Mouse (Mus musculus): Measurements from ENCODE around the gene Sstr5. TPM values are rescaled to one million over a fixed set of nuclear protein-coding genes. Genes with fewer than 3 reads are reported as not detected.

Gene Sstr5
- polyA plus RNA-seq, 1 experiment from 2014 or later = 0.19 TPM

DNA sequence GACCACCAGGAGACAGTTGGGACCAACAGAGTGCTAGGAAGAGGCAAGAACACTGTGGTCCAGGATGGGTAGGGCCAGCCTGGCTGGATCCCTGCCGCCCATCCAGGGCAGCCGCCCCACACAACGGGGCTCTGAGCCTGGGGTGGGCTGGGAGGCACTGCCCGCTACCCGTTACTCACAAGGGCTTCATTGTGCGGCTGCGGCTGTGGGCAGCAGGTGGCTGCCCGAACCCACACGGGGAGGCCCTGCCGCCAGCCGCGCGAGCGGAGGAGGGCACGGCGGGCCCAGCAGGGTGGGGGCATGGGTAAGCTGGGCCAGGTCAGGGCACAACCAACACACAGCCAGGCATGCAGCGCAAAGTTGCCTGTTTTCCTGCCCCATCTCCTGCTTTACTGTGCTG lies 21.1 kb upstream of the Sstr5 start:
- no peak overlapping the region for H3K27ac ChIP-seq (ENCODE audit: low read depth)
- no peaks in the 10 kb centered on the region for H3K9me3 ChIP-seq (ENCODE audit: control insufficient read depth, low read length)
- H3K9ac ChIP-seq (ENCODE audit: low read length) = no peak overlapping the region
- no peaks in the 10 kb centered on the region for H3K27me3 ChIP-seq (replicated peaks; ENCODE audit: control insufficient read depth, insufficient read depth, low read length)
- WGBS = 89% methylated on average over 17 of the region's 17 CpGs
- no peaks in the 10 kb centered on the region for H3K4me1 ChIP-seq (replicated peaks; ENCODE audit: control insufficient read depth, insufficient read depth, low read length)
- ATAC-seq (replicated peaks; ENCODE audit: low FRiP score, low TSS enrichment, low read depth) (peak; percentile 36; the same call in 1 of the 2 replicates), DNase-seq (ENCODE audit: low spot score) (no peak)
- H3K4me3 ChIP-seq (ENCODE audit: low read depth, low read length) = no peak overlapping the region
- H3K36me3 ChIP-seq (ENCODE audit: control insufficient read depth, insufficient read depth, low read length) = no peaks in the 10 kb centered on the region
- H3K4me2 ChIP-seq (ENCODE audit: low read length) = no peak overlapping the region

DNA sequence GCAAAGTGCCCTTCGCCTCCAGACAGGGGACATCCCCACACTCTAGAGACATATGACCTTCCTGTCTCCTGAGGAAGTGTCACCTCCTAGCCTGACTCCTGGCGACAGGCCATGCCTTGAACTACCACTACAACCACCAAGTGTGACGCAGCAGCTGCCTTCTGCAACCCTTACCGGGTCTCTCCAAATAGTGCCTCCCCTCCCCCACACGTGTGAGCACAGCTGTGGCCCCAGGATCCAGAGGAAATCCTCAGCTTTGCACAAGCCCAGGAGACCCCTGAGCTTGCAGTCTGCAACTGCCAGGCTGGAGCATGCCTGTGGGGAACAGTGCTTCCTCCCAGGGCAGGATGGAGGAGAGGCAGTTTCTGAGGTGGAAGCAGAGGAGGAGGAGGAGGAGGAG lies 19.2 kb upstream of the Sstr5 start:
- no peak overlapping the region for H3K27ac ChIP-seq (ENCODE audit: low read depth)
- no peak overlapping the region for H3K9ac ChIP-seq (ENCODE audit: low read length)
- no peak overlapping the region for H3K4me2 ChIP-seq (ENCODE audit: low read length)
- H3K9me3 ChIP-seq (ENCODE audit: control insufficient read depth, low read length) = no peaks in the 10 kb centered on the region
- no peaks in the 10 kb centered on the region for H3K36me3 ChIP-seq (ENCODE audit: control insufficient read depth, insufficient read depth, low read length)
- WGBS = 28% methylated on average over 5 of the region's 5 CpGs
- H3K27me3 ChIP-seq (replicated peaks; ENCODE audit: control insufficient read depth, insufficient read depth, low read length) = no peaks in the 10 kb centered on the region
- DNase-seq (ENCODE audit: low spot score) (no peak), ATAC-seq (replicated peaks; ENCODE audit: low FRiP score, low TSS enrichment, low read depth) (no peak)
- no peaks in the 10 kb centered on the region for H3K4me1 ChIP-seq (replicated peaks; ENCODE audit: control insufficient read depth, insufficient read depth, low read length)
- no peak overlapping the region for H3K4me3 ChIP-seq (ENCODE audit: low read depth, low read length)

DNA sequence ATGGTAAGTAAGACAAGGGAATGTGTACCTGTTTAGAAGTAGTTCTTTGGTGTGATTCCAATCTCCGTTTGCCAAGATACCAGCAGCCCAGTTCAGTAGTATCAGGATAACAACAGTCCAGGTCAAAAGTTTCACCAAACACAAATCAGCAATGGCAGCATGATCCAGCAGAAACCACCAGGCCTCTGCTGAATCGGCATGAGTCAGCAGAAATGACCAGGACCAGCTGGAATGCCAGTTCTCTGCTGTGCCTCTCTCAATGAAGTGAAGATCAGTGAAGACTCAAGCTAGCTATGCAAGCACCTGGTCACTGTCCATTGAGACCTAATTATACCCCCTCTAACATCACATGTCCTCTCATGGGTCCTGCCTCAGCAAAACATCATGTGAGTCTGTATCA lies 17.0 kb upstream of the Sstr5 start:
- Histone ChIP-seq H3K27me3 (replicated peaks; ENCODE audit: control insufficient read depth, insufficient read depth, low read length) (no peaks in the 10 kb centered on the region), H3K4me2 (ENCODE audit: low read length) (no peak overlapping the region), H3K27ac (ENCODE audit: low read depth) (no peak overlapping the region), H3K4me3 (ENCODE audit: low read depth, low read length) (no peak overlapping the region), H3K36me3 (ENCODE audit: control insufficient read depth, insufficient read depth, low read length) (no peaks in the 10 kb centered on the region), H3K4me1 (replicated peaks; ENCODE audit: control insufficient read depth, insufficient read depth, low read length) (no peaks in the 10 kb centered on the region), H3K9ac (ENCODE audit: low read length) (no peak overlapping the region), H3K9me3 (ENCODE audit: control insufficient read depth, low read length) (no peaks in the 10 kb centered on the region)
- WGBS = 86% methylated on average over 2 of the region's 2 CpGs
- DNase-seq (ENCODE audit: low spot score) (no peak), ATAC-seq (replicated peaks; ENCODE audit: low FRiP score, low TSS enrichment, low read depth) (no peak)

DNA sequence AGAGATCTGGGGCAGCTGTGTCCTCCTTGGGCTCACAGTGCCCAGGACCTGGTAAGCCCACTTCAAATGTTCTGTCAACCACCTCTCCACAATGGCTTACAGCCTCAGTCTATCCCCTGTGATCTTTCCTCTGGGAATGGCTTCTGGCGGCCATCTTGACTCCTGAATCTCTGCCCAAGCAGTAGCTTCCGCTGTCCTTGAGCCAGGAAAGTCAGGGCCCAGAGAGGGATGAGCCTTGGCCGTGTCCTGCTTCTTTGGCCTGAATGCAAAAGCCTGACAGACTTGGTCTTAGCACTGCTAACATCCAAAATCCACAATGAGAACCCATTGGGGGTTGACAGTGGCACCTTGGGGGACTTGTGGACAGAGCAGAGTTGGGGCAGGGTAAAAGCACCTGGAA lies 14.8 kb upstream of the Sstr5 start:
- Histone ChIP-seq H3K36me3 (ENCODE audit: control insufficient read depth, insufficient read depth, low read length) (no peaks in the 10 kb centered on the region), H3K4me2 (ENCODE audit: low read length) (no peak overlapping the region), H3K9ac (ENCODE audit: low read length) (no peak overlapping the region), H3K4me1 (replicated peaks; ENCODE audit: control insufficient read depth, insufficient read depth, low read length) (no peaks in the 10 kb centered on the region), H3K9me3 (ENCODE audit: control insufficient read depth, low read length) (no peaks in the 10 kb centered on the region), H3K4me3 (ENCODE audit: low read depth, low read length) (no peak overlapping the region), H3K27me3 (replicated peaks; ENCODE audit: control insufficient read depth, insufficient read depth, low read length) (no peaks in the 10 kb centered on the region), H3K27ac (ENCODE audit: low read depth) (no peak overlapping the region)
- DNase-seq (ENCODE audit: low spot score) (no peak), ATAC-seq (replicated peaks; ENCODE audit: low FRiP score, low TSS enrichment, low read depth) (no peak)
- WGBS = 77% methylated on average over 3 of the region's 3 CpGs

DNA sequence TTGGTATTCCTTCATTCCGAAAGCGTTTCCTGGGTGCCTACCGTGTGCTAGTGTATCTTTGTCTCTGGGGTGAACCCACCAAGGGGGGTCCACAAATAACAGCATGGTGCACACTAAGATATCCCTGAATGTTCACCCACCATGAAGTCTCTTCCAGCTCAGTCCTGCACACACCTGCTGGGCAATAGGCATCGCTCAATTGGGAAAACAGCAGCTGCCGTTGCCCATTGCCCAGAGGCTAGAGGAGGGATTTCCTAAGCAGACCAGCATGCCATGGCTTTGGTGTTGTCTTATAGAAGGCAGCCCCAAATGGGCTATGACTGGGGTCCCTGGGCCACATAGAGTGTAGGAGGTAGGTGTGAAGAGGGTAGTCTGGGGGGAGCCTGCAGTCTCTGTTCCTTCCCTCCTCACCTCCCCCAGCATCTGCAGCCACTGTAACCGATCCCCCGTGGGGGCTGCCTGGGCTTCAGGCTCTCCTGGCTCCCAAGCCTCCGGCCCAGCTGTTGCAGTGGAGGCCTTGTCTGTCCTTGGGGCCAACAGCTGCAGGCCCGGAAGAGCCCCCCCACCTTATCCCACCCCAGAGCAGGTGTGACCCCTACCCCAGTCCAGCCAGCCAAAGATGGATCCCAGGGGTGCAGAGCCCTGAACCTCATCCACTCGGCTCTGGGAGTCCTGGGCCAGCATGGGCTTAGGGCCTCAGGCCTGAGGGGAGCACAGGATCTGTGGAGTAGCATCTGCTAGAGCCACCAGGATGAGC lies 13.2 kb upstream of the Sstr5 start:
- no peak overlapping the region for H3K27ac ChIP-seq (ENCODE audit: low read depth)
- H3K36me3 ChIP-seq (ENCODE audit: control insufficient read depth, insufficient read depth, low read length) = no peaks in the 10 kb centered on the region
- H3K4me2 ChIP-seq (ENCODE audit: low read length) = no peak overlapping the region
- no peaks in the 10 kb centered on the region for H3K9me3 ChIP-seq (ENCODE audit: control insufficient read depth, low read length)
- DNase-seq (ENCODE audit: low spot score) = no peak
- 73% methylated on average over 10 of the region's 10 CpGs for WGBS
- no peak overlapping the region for H3K9ac ChIP-seq (ENCODE audit: low read length)
- H3K4me1 ChIP-seq (replicated peaks; ENCODE audit: control insufficient read depth, insufficient read depth, low read length) = no peaks in the 10 kb centered on the region
- no peak for ATAC-seq (replicated peaks; ENCODE audit: low FRiP score, low TSS enrichment, low read depth)
- H3K4me3 ChIP-seq (ENCODE audit: low read depth, low read length) = no peak overlapping the region
- H3K27me3 ChIP-seq (replicated peaks; ENCODE audit: control insufficient read depth, insufficient read depth, low read length) = no peaks in the 10 kb centered on the region

DNA sequence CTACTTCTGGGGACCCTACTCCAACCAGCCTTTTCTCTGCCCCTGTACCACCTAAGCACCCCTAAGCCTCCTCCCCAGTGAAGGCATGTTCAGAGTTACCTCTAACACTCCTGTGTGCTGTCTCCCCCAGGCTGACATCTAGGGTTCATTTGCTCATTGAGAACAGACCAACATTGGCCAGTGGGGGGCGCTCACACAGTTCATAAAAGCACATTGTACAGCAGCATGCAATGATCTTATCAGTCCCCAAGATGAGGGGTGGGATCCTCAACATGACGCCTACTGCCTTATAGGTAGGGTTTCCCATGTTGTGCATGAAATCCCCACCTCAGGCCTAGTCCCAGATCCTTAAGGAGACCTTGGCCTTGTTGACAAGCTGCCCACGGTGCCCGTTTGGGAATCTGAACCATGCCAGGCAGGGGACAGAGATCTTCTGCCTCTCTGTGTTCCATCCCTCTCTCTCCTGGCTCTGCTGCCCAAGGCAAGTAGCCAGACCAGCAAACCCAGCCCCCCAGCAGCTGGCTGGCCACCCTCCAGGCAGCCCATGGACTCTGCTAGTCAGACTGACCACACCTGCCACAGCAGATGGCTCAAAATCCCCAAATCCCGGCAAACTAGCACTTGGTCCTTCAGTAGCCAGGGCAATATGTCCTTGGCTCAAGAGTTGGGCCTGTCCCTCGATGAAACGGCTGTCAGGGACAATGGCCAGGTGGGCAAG lies 11.9 kb upstream of the Sstr5 start:
- DNase-seq (ENCODE audit: low spot score) = peak; percentile 74
- Histone ChIP-seq H3K9me3 (ENCODE audit: control insufficient read depth, low read length) (no peaks in the 10 kb centered on the region), H3K36me3 (ENCODE audit: control insufficient read depth, insufficient read depth, low read length) (no peaks in the 10 kb centered on the region), H3K27ac (ENCODE audit: low read depth) (no peak overlapping the region), H3K9ac (ENCODE audit: low read length) (no peak overlapping the region), H3K4me2 (ENCODE audit: low read length) (no peak overlapping the region), H3K4me3 (ENCODE audit: low read depth, low read length) (no peak overlapping the region), H3K27me3 (replicated peaks; ENCODE audit: control insufficient read depth, insufficient read depth, low read length) (no peaks in the 10 kb centered on the region), H3K4me1 (replicated peaks; ENCODE audit: control insufficient read depth, insufficient read depth, low read length) (no peaks in the 10 kb centered on the region)
- WGBS = 61% methylated on average over 7 of the region's 7 CpGs
- ATAC-seq (replicated peaks; ENCODE audit: low FRiP score, low TSS enrichment, low read depth) = 0 out of 2 replicates have a peak, but pooled peaks have one; percentile 29

DNA sequence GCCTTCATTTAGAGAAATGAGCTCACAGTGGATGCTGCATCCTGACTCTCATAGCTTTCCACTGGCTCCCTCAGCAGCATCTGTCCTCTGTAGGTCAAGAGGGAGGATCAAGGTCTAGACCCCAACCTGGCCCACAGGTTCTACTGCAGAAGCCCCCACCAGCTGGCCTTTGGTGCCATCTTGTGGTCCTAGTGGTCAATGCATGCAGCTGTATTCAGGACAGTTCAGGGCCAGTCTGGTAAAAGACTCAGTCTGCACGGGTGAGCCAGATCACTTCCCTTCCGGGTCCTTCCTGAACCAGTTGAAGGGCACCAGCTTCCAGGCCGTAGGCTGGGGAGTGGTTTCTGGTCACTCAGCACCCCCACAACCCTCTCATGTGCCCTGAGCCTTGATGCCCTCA lies 10.7 kb upstream of the Sstr5 start:
- no peaks in the 10 kb centered on the region for H3K4me1 ChIP-seq (replicated peaks; ENCODE audit: control insufficient read depth, insufficient read depth, low read length)
- H3K4me2 ChIP-seq (ENCODE audit: low read length) = no peak overlapping the region
- no peak overlapping the region for H3K4me3 ChIP-seq (ENCODE audit: low read depth, low read length)
- H3K27ac ChIP-seq (ENCODE audit: low read depth) = no peak overlapping the region
- peak; percentile 89 for DNase-seq (ENCODE audit: low spot score)
- no peaks in the 10 kb centered on the region for H3K27me3 ChIP-seq (replicated peaks; ENCODE audit: control insufficient read depth, insufficient read depth, low read length)
- no peak overlapping the region for H3K9ac ChIP-seq (ENCODE audit: low read length)
- ATAC-seq (replicated peaks; ENCODE audit: low FRiP score, low TSS enrichment, low read depth) = no peak; the same call in 1 of the 2 replicates
- no peaks in the 10 kb centered on the region for H3K9me3 ChIP-seq (ENCODE audit: control insufficient read depth, low read length)
- 14% methylated on average over 3 of the region's 3 CpGs for WGBS
- H3K36me3 ChIP-seq (ENCODE audit: control insufficient read depth, insufficient read depth, low read length) = no peaks in the 10 kb centered on the region

DNA sequence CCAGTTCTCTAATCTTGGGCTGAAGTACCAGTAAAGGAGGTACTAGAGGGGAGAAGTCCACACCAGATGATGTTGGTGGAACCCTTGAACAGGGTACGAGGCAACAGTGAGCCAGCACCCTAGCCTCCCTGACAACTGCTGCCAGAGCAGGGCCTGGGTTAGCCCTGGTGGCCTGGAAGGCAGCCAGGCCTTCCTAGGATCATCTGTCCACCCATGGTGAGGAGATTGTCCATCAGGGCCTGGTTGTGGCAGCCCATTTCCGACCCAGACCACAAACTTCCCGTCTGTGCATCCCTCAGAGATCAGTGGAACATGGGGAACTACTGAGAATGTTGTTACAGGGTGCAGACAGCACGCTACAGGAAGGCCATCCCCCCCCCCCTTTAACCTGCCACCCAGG lies 5.5 kb upstream of the Sstr5 start:
- Histone ChIP-seq H3K9me3 (ENCODE audit: control insufficient read depth, low read length) (no peaks in the 10 kb centered on the region), H3K4me3 (ENCODE audit: low read depth, low read length) (no peak overlapping the region), H3K4me1 (replicated peaks; ENCODE audit: control insufficient read depth, insufficient read depth, low read length) (no peaks in the 10 kb centered on the region), H3K27me3 (replicated peaks; ENCODE audit: control insufficient read depth, insufficient read depth, low read length) (peaks cover 6% of the 10 kb centered on the region), H3K27ac (ENCODE audit: low read depth) (no peak overlapping the region), H3K36me3 (ENCODE audit: control insufficient read depth, insufficient read depth, low read length) (no peaks in the 10 kb centered on the region), H3K9ac (ENCODE audit: low read length) (no peak overlapping the region), H3K4me2 (ENCODE audit: low read length) (no peak overlapping the region)
- no peak for ATAC-seq (replicated peaks; ENCODE audit: low FRiP score, low TSS enrichment, low read depth)
- 85% methylated on average over 4 of the region's 4 CpGs for WGBS
- no peak for DNase-seq (ENCODE audit: low spot score)

DNA sequence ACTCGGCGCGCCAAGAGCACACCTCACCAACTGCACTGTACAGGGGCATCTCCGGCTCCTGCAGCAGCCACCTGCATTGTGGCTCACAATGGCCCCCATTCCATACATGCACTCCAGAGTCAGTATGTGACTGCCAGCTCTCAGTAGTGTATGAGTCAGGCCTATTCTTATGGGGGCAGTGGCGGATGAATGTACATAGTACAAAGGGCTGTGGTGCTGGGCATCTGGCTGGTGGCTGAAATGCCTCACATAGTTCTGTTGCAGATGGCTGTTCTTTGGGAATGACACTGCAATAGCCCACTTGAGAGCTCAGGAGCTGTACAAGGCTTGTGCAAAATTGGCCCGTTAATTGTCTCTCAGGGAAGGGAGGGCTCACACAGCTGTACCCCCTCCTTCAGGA lies 15.0 kb downstream of the Sstr5 start:
- H3K36me3 ChIP-seq (ENCODE audit: control insufficient read depth, insufficient read depth, low read length) = no peaks in the 10 kb centered on the region
- DNase-seq (ENCODE audit: low spot score) (no peak), ATAC-seq (replicated peaks; ENCODE audit: low FRiP score, low TSS enrichment, low read depth) (no peak)
- H3K9ac ChIP-seq (ENCODE audit: low read length) = no peak overlapping the region
- no peak overlapping the region for H3K4me2 ChIP-seq (ENCODE audit: low read length)
- H3K4me3 ChIP-seq (ENCODE audit: low read depth, low read length) = no peak overlapping the region
- 95% methylated on average over 6 of the region's 6 CpGs for WGBS
- H3K27ac ChIP-seq (ENCODE audit: low read depth) = no peak overlapping the region
- no peaks in the 10 kb centered on the region for H3K4me1 ChIP-seq (replicated peaks; ENCODE audit: control insufficient read depth, insufficient read depth, low read length)
- H3K9me3 ChIP-seq (ENCODE audit: control insufficient read depth, low read length) = no peaks in the 10 kb centered on the region
- no peaks in the 10 kb centered on the region for H3K27me3 ChIP-seq (replicated peaks; ENCODE audit: control insufficient read depth, insufficient read depth, low read length)

All from intestine, embryonic 14.5 days (tissue).